Mouse (Mus musculus): ENCODE measurements around the gene Dapk1. TPM values are rescaled to one million over a fixed set of nuclear protein-coding genes. Genes with fewer than 3 reads are reported as not detected.
"Not testable (repeated sequence)": the region's sequence is repeated elsewhere in the genome, so short reads cannot be mapped to it uniquely, and the experiment has no call there.

Dapk1 gene
- polyA plus RNA-seq, 1 experiment from 2014 or later: 33.2 TPM

GRCm38 (mm10) chr13:60610971-60611370, 9.2 kb downstream of the Dapk1 start:
- peaks cover 15% of the 10 kb centered on the region for H3K4me1 ChIP-seq (ENCODE audit: control insufficient read depth, insufficient read depth, low read depth, low read length)
- not testable (repeated sequence) for H3K27ac ChIP-seq (ENCODE audit: low read depth, low read length); H3K4me3 ChIP-seq (ENCODE audit: low read length); H3K9ac ChIP-seq (ENCODE audit: low read depth, low read length); H3K27me3 ChIP-seq (replicated peaks; ENCODE audit: control insufficient read depth, insufficient read depth, low read length); H3K36me3 ChIP-seq (ENCODE audit: control insufficient read depth, insufficient read depth, low read length); ATAC-seq; H3K4me2 ChIP-seq (ENCODE audit: low read length); H3K9me3 ChIP-seq (ENCODE audit: control insufficient read depth, low read length)
- 87% methylated on average over 6 of the region's 6 CpGs for WGBS

GRCm38 (mm10) chr13:60612160-60612559, 10.4 kb downstream of the Dapk1 start:
- H3K4me1 ChIP-seq (ENCODE audit: control insufficient read depth, insufficient read depth, low read depth, low read length): peaks cover 18% of the 10 kb centered on the region
- no peaks in the 10 kb centered on the region for H3K36me3 ChIP-seq (ENCODE audit: control insufficient read depth, insufficient read depth, low read length)
- H3K27me3 ChIP-seq (replicated peaks; ENCODE audit: control insufficient read depth, insufficient read depth, low read length): no peaks in the 10 kb centered on the region
- H3K4me2 ChIP-seq (ENCODE audit: low read length): no peak overlapping the region
- H3K4me3 ChIP-seq (ENCODE audit: low read length): no peak overlapping the region
- H3K9ac ChIP-seq (ENCODE audit: low read depth, low read length): no peak overlapping the region
- H3K9me3 ChIP-seq (ENCODE audit: control insufficient read depth, low read length): no peaks in the 10 kb centered on the region
- WGBS: 73% methylated on average over 3 of the region's 3 CpGs
- H3K27ac ChIP-seq (ENCODE audit: low read depth, low read length): no peak overlapping the region
- ATAC-seq: no peak

- H3K9ac ChIP-seq (ENCODE audit: low read depth, low read length): no peak overlapping the region
- H3K9me3 ChIP-seq (ENCODE audit: control insufficient read depth, low read length): no peaks in the 10 kb centered on the region
- no peaks in the 10 kb centered on the region for H3K36me3 ChIP-seq (ENCODE audit: control insufficient read depth, insufficient read depth, low read length)
- no peak overlapping the region for H3K4me3 ChIP-seq (ENCODE audit: low read length)
- no peaks in the 10 kb centered on the region for H3K27me3 ChIP-seq (replicated peaks; ENCODE audit: control insufficient read depth, insufficient read depth, low read length)
- H3K4me1 ChIP-seq (ENCODE audit: control insufficient read depth, insufficient read depth, low read depth, low read length): peaks cover 21% of the 10 kb centered on the region
- peak; percentile 83 for ATAC-seq
- WGBS: 47% methylated on average over 8 of the region's 8 CpGs
- H3K27ac ChIP-seq (ENCODE audit: low read depth, low read length): peak overlapping the region; percentile 26
- no peak overlapping the region for H3K4me2 ChIP-seq (ENCODE audit: low read length)
Observed at GRCm38 (mm10) chr13:60614154-60614553, 12.4 kb downstream of the Dapk1 start.

GRCm38 (mm10) chr13:60615057-60615650, 13.4 kb downstream of the Dapk1 start:
- H3K9me3 ChIP-seq (ENCODE audit: control insufficient read depth, low read length): no peaks in the 10 kb centered on the region
- no peaks in the 10 kb centered on the region for H3K27me3 ChIP-seq (replicated peaks; ENCODE audit: control insufficient read depth, insufficient read depth, low read length)
- WGBS: 73% methylated on average over 15 of the region's 15 CpGs
- peaks cover 23% of the 10 kb centered on the region for H3K4me1 ChIP-seq (ENCODE audit: control insufficient read depth, insufficient read depth, low read depth, low read length)
- ATAC-seq: no peak
- H3K36me3 ChIP-seq (ENCODE audit: control insufficient read depth, insufficient read depth, low read length): no peaks in the 10 kb centered on the region
- no peak overlapping the region for H3K4me2 ChIP-seq (ENCODE audit: low read length)
- H3K9ac ChIP-seq (ENCODE audit: low read depth, low read length): no peak overlapping the region
- H3K4me3 ChIP-seq (ENCODE audit: low read length): no peak overlapping the region
- H3K27ac ChIP-seq (ENCODE audit: low read depth, low read length): no peak overlapping the region

GRCm38 (mm10) chr13:60616036-60616435, 14.3 kb downstream of the Dapk1 start:
- Histone ChIP-seq H3K27me3 (replicated peaks; ENCODE audit: control insufficient read depth, insufficient read depth, low read length) (no peaks in the 10 kb centered on the region), H3K9me3 (ENCODE audit: control insufficient read depth, low read length) (no peaks in the 10 kb centered on the region), H3K4me3 (ENCODE audit: low read length) (no peak overlapping the region), H3K9ac (ENCODE audit: low read depth, low read length) (no peak overlapping the region), H3K4me2 (ENCODE audit: low read length) (no peak overlapping the region), H3K36me3 (ENCODE audit: control insufficient read depth, insufficient read depth, low read length) (no peaks in the 10 kb centered on the region), H3K27ac (ENCODE audit: low read depth, low read length) (no peak overlapping the region), H3K4me1 (ENCODE audit: control insufficient read depth, insufficient read depth, low read depth, low read length) (peaks cover 23% of the 10 kb centered on the region)
- 49% methylated on average over 6 of the region's 6 CpGs for WGBS
- ATAC-seq: no peak

GRCm38 (mm10) chr13:60618287-60618686, 16.5 kb downstream of the Dapk1 start:
- WGBS: 71% methylated on average over 9 of the region's 9 CpGs
- no peak overlapping the region for H3K27ac ChIP-seq (ENCODE audit: low read depth, low read length)

GRCm38 (mm10) chr13:60619723-60620122, 18.0 kb downstream of the Dapk1 start:
- ATAC-seq: no peak
- H3K4me1 ChIP-seq (ENCODE audit: control insufficient read depth, insufficient read depth, low read depth, low read length): peaks cover 20% of the 10 kb centered on the region

More at GRCm38 (mm10) chr13:60618287-60618686, 16.5 kb downstream of the Dapk1 start:
- H3K4me2 ChIP-seq (ENCODE audit: low read length): no peak overlapping the region
- no peak overlapping the region for H3K9ac ChIP-seq (ENCODE audit: low read depth, low read length)
- H3K9me3 ChIP-seq (ENCODE audit: control insufficient read depth, low read length): no peaks in the 10 kb centered on the region
- H3K27me3 ChIP-seq (replicated peaks; ENCODE audit: control insufficient read depth, insufficient read depth, low read length): no peaks in the 10 kb centered on the region
- no peak for ATAC-seq
- H3K4me3 ChIP-seq (ENCODE audit: low read length): no peak overlapping the region
- H3K4me1 ChIP-seq (ENCODE audit: control insufficient read depth, insufficient read depth, low read depth, low read length): peaks cover 21% of the 10 kb centered on the region
- no peaks in the 10 kb centered on the region for H3K36me3 ChIP-seq (ENCODE audit: control insufficient read depth, insufficient read depth, low read length)

GRCm38 (mm10) chr13:60621411-60621965, 19.7 kb downstream of the Dapk1 start:
- H3K4me1 ChIP-seq (ENCODE audit: control insufficient read depth, insufficient read depth, low read depth, low read length): peaks cover 7% of the 10 kb centered on the region
- no peaks in the 10 kb centered on the region for H3K27me3 ChIP-seq (replicated peaks; ENCODE audit: control insufficient read depth, insufficient read depth, low read length)
- H3K36me3 ChIP-seq (ENCODE audit: control insufficient read depth, insufficient read depth, low read length): no peaks in the 10 kb centered on the region
- no peak overlapping the region for H3K4me3 ChIP-seq (ENCODE audit: low read length)
- 40% methylated on average over 4 of the region's 4 CpGs for WGBS
- no peak overlapping the region for H3K4me2 ChIP-seq (ENCODE audit: low read length)
- H3K27ac ChIP-seq (ENCODE audit: low read depth, low read length): 0 out of 2 replicates have a peak overlapping the region, but pooled peaks have one; percentile 18
- peak; percentile 34; the same call in 1 of the 2 replicates for ATAC-seq
- H3K9ac ChIP-seq (ENCODE audit: low read depth, low read length): no peak overlapping the region
- H3K9me3 ChIP-seq (ENCODE audit: control insufficient read depth, low read length): no peaks in the 10 kb centered on the region

More at GRCm38 (mm10) chr13:60619723-60620122, 18.0 kb downstream of the Dapk1 start:
- no peak overlapping the region for H3K4me2 ChIP-seq (ENCODE audit: low read length)
- H3K4me3 ChIP-seq (ENCODE audit: low read length): no peak overlapping the region
- H3K27ac ChIP-seq (ENCODE audit: low read depth, low read length): no peak overlapping the region
- WGBS: 48% methylated on average over 6 of the region's 6 CpGs
- H3K9ac ChIP-seq (ENCODE audit: low read depth, low read length): no peak overlapping the region
- H3K27me3 ChIP-seq (replicated peaks; ENCODE audit: control insufficient read depth, insufficient read depth, low read length): no peaks in the 10 kb centered on the region
- no peaks in the 10 kb centered on the region for H3K9me3 ChIP-seq (ENCODE audit: control insufficient read depth, low read length)
- H3K36me3 ChIP-seq (ENCODE audit: control insufficient read depth, insufficient read depth, low read length): no peaks in the 10 kb centered on the region

- H3K27ac ChIP-seq (ENCODE audit: low read depth, low read length): no peak overlapping the region
- 55% methylated on average over 7 of the region's 7 CpGs for WGBS
Observed at GRCm38 (mm10) chr13:60625581-60625980, 23.8 kb downstream of the Dapk1 start.

More at GRCm38 (mm10) chr13:60625581-60625980, 23.8 kb downstream of the Dapk1 start:
- no peak overlapping the region for H3K9ac ChIP-seq (ENCODE audit: low read depth, low read length)
- ATAC-seq: no peak
- H3K9me3 ChIP-seq (ENCODE audit: control insufficient read depth, low read length): no peaks in the 10 kb centered on the region
- peaks cover 6% of the 10 kb centered on the region; the same call in 1 of the 2 replicates for H3K4me1 ChIP-seq (ENCODE audit: control insufficient read depth, insufficient read depth, low read depth, low read length)
- H3K36me3 ChIP-seq (ENCODE audit: control insufficient read depth, insufficient read depth, low read length): no peaks in the 10 kb centered on the region
- H3K4me3 ChIP-seq (ENCODE audit: low read length): no peak overlapping the region
- no peaks in the 10 kb centered on the region for H3K27me3 ChIP-seq (replicated peaks; ENCODE audit: control insufficient read depth, insufficient read depth, low read length)
- H3K4me2 ChIP-seq (ENCODE audit: low read length): no peak overlapping the region
